Mouse (Mus musculus) neutrophil, adult 5-6 weeks (primary cell): ENCODE results near the gene Gemin2. TPM values are rescaled to one million over a fixed set of nuclear protein-coding genes. Genes with fewer than 3 reads are reported as not detected.
"Not testable (repeated sequence)": the region's sequence is repeated elsewhere in the genome, so short reads cannot be mapped to it uniquely, and the experiment has no call there.

Source experiments
- ATAC-seq: fragments of 151-379, 151-347 bp; 2 replicates; pipeline ENCODE4 v1.8.0; 2017; ENCODE audit warnings: mild to moderate bottlenecking, moderate TSS enrichment; ENCODE audit not compliant: insufficient number of reproducible peaks, poor library complexity, low FRiP score, severe bottlenecking; ENCODE audit errors: extremely low read depth
- total RNA-seq: library from RNA; stranded (forward); fragments of 200-1000 nt; gene quantifications from 2 replicates; pipeline ENCODE4 v1.2.3, GENCODE M21; 2017

The Gemin2 gene
- 9.1 and 13.5 TPM in 2 replicates for total RNA-seq

- ATAC-seq, result peak; percentile 66
Measured at GRCm38 (mm10) chr12:59013234-59013633, at the start of gene Gemin2. TSS of gene Gemin2 (plus strand) at chr12:59013393.

GRCm38 (mm10) chr12:58964583-58964982, 48.6 kb upstream of the Gemin2 start:
- ATAC-seq, result 0 out of 2 replicates have a peak, but pooled peaks have one; percentile 36

GRCm38 (mm10) chr12:58976966-58977365, 36.2 kb upstream of the Gemin2 start:
- ATAC-seq, result no peak

GRCm38 (mm10) chr12:58981178-58981661, 32.0 kb upstream of the Gemin2 start:
- not testable (repeated sequence) for ATAC-seq

- no peak for ATAC-seq
Measured at GRCm38 (mm10) chr12:58985766-58986165, 27.4 kb upstream of the Gemin2 start.

- ATAC-seq, result no peak
Measured at GRCm38 (mm10) chr12:59010482-59010881, 2.7 kb upstream of the Gemin2 start.

- ATAC-seq, result no peak
Measured at GRCm38 (mm10) chr12:59011275-59011843, 1.8 kb upstream of the Gemin2 start.

- ATAC-seq, result peak; percentile 94
Measured at GRCm38 (mm10) chr12:59011844-59012709, 1.1 kb upstream of the Gemin2 start, which contains the start of gene Sec23a. TSS of gene Sec23a (minus strand) at chr12:59012017.

GRCm38 (mm10) chr12:59012710-59013091, 492 bp upstream of the Gemin2 start:
- ATAC-seq, result no peak

GRCm38 (mm10) chr12:59017970-59018369, 4.8 kb downstream of the Gemin2 start:
- ATAC-seq, result no peak

- ATAC-seq, result no peak
Measured at GRCm38 (mm10) chr12:59019891-59020290, 6.7 kb downstream of the Gemin2 start.

- ATAC-seq, result 0 out of 2 replicates have a peak, but pooled peaks have one; percentile 33
Measured at GRCm38 (mm10) chr12:59021306-59021705, 8.1 kb downstream of the Gemin2 start.

- ATAC-seq, result 0 out of 2 replicates have a peak, but pooled peaks have one; percentile 33
Measured at GRCm38 (mm10) chr12:59032101-59032500, 18.9 kb downstream of the Gemin2 start.

GRCm38 (mm10) chr12:59039162-59039970, 26.2 kb downstream of the Gemin2 start:
- ATAC-seq, result no peak

GRCm38 (mm10) chr12:59039971-59040844, 27.0 kb downstream of the Gemin2 start:
- ATAC-seq, result peak; percentile 26; the same call in 1 of the 2 replicates

- peak; percentile 58; the same call in 1 of the 2 replicates for ATAC-seq
Measured at GRCm38 (mm10) chr12:59040851-59041250, 27.7 kb downstream of the Gemin2 start.

- no peak for ATAC-seq
Measured at GRCm38 (mm10) chr12:59052470-59052869, 39.3 kb downstream of the Gemin2 start.

- no peak for ATAC-seq
Measured at GRCm38 (mm10) chr12:59053166-59053565, 40.0 kb downstream of the Gemin2 start.
